Comparison of ENCODE assay signal across 28 mouse cellular contexts in genomic region chr3:91213280-91213679, GRCm38 (mm10).
DNase-seq lines count a peak whose midpoint lies in the region; ATAC-seq and TF ChIP-seq lines count a peak whose summit lies in the region.
"Had no signal": no experiment of that assay in that cellular context is flagged by ENCODE, and none has a peak within 500 bp of the region (broad histone marks: within the 10 kb centered on the region; RNA-seq: fewer than 3 reads in every experiment).

No protein-coding gene starts in this region.

- intact Hi-C loops in heart, postnatal 25 days (cut with DNase I), result no loop called here

- DNase-seq in heart, adult 11 months, result peak; percentile 10
- no peak for DNase-seq in heart, postnatal 25 days (ENCODE audit: low spot score)
- peak; percentile 32 for DNase-seq in lung, embryonic 14.5 days
- no peak for DNase-seq in lung, postnatal 14 days
- peak; percentile 26 for DNase-seq in WW6 (ENCODE audit: low read depth, low spot score)
- no peak for DNase-seq in Muller cell, postnatal 12 days (ENCODE audit: inconsistent ontology term)
- no peak for DNase-seq in right cerebral cortex, postnatal 36 days (ENCODE audit: low spot score in 2 of 2)
- no peak for DNase-seq in thymus, postnatal 0 days (ENCODE audit: low spot score)
- DNase-seq: adrenal gland, postnatal 10 days; cerebellum, adult 11 months; cerebellum, adult 9-11 months; gastrocnemius, postnatal 25 days; heart, adult 18-20 months; kidney, adult 8-10 months; kidney, postnatal 25 days; liver, postnatal 0 days had no signal

- no peak for ATAC-seq in lung, embryonic 14.5 days (ENCODE audit: insufficient read depth)
- ATAC-seq: forebrain, embryonic 14.5 days; intestine, embryonic 15.5 days; liver, embryonic 12.5 days; liver, postnatal 0 days; lung, postnatal 0 days; midbrain, embryonic 13.5 days had no signal

- WGBS in lung, embryonic 14.5 days, result 83% methylated on average over 16 of the region's 16 CpGs

- H3K9me3 ChIP-seq in lung, embryonic 14.5 days (ENCODE audit: low read depth, low read length), result peaks cover 4% of the 10 kb centered on the region; the same call in 1 of the 2 replicates

- H3K27ac ChIP-seq in lung, embryonic 14.5 days (ENCODE audit: low read depth), result no peak overlapping the region
- H3K27ac ChIP-seq: embryonic facial prominence, embryonic 12.5 days; hindbrain, embryonic 14.5 days; intestine, embryonic 15.5 days; layer of hippocampus, adult 2 months; left cerebral cortex, adult 2 months; liver, embryonic 12.5 days; macrophage; midbrain, embryonic 13.5 days had no signal

- H3K4me1 ChIP-seq in lung, embryonic 14.5 days (ENCODE audit: insufficient read depth), result no peaks in the 10 kb centered on the region
- H3K4me1 ChIP-seq: embryonic facial prominence, embryonic 12.5 days; intestine, embryonic 15.5 days; liver, embryonic 12.5 days; midbrain, embryonic 13.5 days had no signal

- H3K27me3 ChIP-seq in lung, embryonic 14.5 days (ENCODE audit: insufficient read depth, low read length), result no peaks in the 10 kb centered on the region
- H3K27me3 ChIP-seq: embryonic facial prominence, embryonic 12.5 days; intestine, embryonic 15.5 days; liver, embryonic 12.5 days; midbrain, embryonic 13.5 days had no signal

- no peaks in the 10 kb centered on the region for H3K36me3 ChIP-seq in lung, embryonic 14.5 days (ENCODE audit: insufficient read depth)
- H3K36me3 ChIP-seq: embryonic facial prominence, embryonic 12.5 days; G1E; intestine, embryonic 15.5 days; liver, embryonic 12.5 days; midbrain, embryonic 13.5 days had no signal

- no peak overlapping the region for H3K4me2 ChIP-seq in lung, embryonic 14.5 days
- H3K4me2 ChIP-seq: embryonic facial prominence, embryonic 12.5 days; heart, embryonic 11.5 days; hindbrain, embryonic 14.5 days; intestine, embryonic 15.5 days; liver, embryonic 12.5 days; midbrain, embryonic 13.5 days had no signal

- TF ChIP-seq CTCF in lung, embryonic 14.5 days (IDR thresholded peaks at IDR 0.05; ENCODE audit: low read depth), result no peak

- H3K4me3 ChIP-seq in lung, embryonic 14.5 days (ENCODE audit: low read depth, low read length), result no peak overlapping the region
- H3K4me3 ChIP-seq: embryonic facial prominence, embryonic 12.5 days; intestine, embryonic 15.5 days; layer of hippocampus, adult 2 months; left cerebral cortex, adult 2 months; liver, embryonic 12.5 days; midbrain, embryonic 13.5 days had no signal

- H3K9ac ChIP-seq in lung, embryonic 14.5 days, result no peak overlapping the region
- H3K9ac ChIP-seq: embryonic facial prominence, embryonic 12.5 days; hindbrain, embryonic 14.5 days; intestine, embryonic 15.5 days; liver, embryonic 12.5 days; liver, postnatal 0 days; midbrain, embryonic 13.5 days had no signal

Comparison
In these comparisons a context has a peak if more than half of its experiments do, and no peak if none do; other contexts are left out.
1. DNase-seq: peak in heart, adult 11 months (single experiment), lung, embryonic 14.5 days (single experiment) and WW6 (single experiment); none in heart, postnatal 25 days (single experiment), lung, postnatal 14 days (single experiment), Muller cell, postnatal 12 days (single experiment), right cerebral cortex, postnatal 36 days (0 of 2) and thymus, postnatal 0 days (single experiment).